Mouse (Mus musculus) left cerebral cortex, postnatal 14 days (tissue): Measurements from ENCODE around the gene Fam78b. TPM values are rescaled to one million over a fixed set of nuclear protein-coding genes. Genes with fewer than 3 reads are reported as not detected.

ENCODE experiments used
- DNase-seq, 2 experiments: peaks; one replicate each; pipeline ENCODE4 v3.0.0; 2021 to 2022; ENCODE audit warnings: low spot score in 2 of 2, mixed read lengths in 1 of 2
- intact Hi-C: fragments of 180-260 bp; cut with DNase I; formaldehyde crosslinking; loops from one replicate; pipeline ENCODE4 v1.15.1; 2025
- long read RNA-seq, 2 experiments: library from polyadenylated mRNA; stranded (forward); transcript quantifications; one replicate each; pipeline ENCODE4 v2.0.0; 2021
- total RNA-seq, 2 experiments: library from RNA; stranded (reverse); gene quantifications; 2 replicates each; pipeline ENCODE4 v1.2.3; 2021

Fam78b gene
- 10 to 100 TPM; 34.7 to 34.8 TPM for total RNA-seq
- long read RNA-seq, experiment 1, full-length matches to known transcripts: 12 of 15 reads
- long read RNA-seq, experiment 1, partial matches to known transcripts: 0 of 15 reads
- long read RNA-seq, experiment 1, other reads (novel, unspliced or antisense): 3 of 15 reads
- long read RNA-seq, experiment 2, full-length matches to known transcripts: 11 of 14 reads
- long read RNA-seq, experiment 2, partial matches to known transcripts: 3 of 14 reads
- long read RNA-seq, experiment 2, other reads (novel, unspliced or antisense): 0 of 14 reads

GRCm38 (mm10) chr1:167001174-167001843, at the start of gene Fam78b:
Gene Fam78b (plus strand): TSS chr1:167001417.
- intact Hi-C loops: loop anchor here (5.0 to 10.0 kb wide), 4 partner anchors 66 to 247 kb away; no protein-coding TSS in a partner anchor

GRCm38 (mm10) chr1:166964508-166964907, 36.7 kb upstream of the Fam78b start:
- intact Hi-C loops: no loop called here
- no peak for DNase-seq

More at GRCm38 (mm10) chr1:167001174-167001843, at the start of gene Fam78b:
- DNase-seq: peak; percentile 36 to 38

GRCm38 (mm10) chr1:166968271-166968670, 32.9 kb upstream of the Fam78b start:
- no peak for DNase-seq
- intact Hi-C loops: no loop called here

GRCm38 (mm10) chr1:166973731-166974130, 27.5 kb upstream of the Fam78b start:
- no peak for DNase-seq

GRCm38 (mm10) chr1:166978611-166979010, 22.6 kb upstream of the Fam78b start:
- no peak for DNase-seq
- intact Hi-C loops: no loop called here

More at GRCm38 (mm10) chr1:166973731-166974130, 27.5 kb upstream of the Fam78b start:
- intact Hi-C loops: no loop called here

GRCm38 (mm10) chr1:166994266-166994665, 7.0 kb upstream of the Fam78b start:
- intact Hi-C loops: no loop called here
- DNase-seq: no peak

GRCm38 (mm10) chr1:166996250-166996649, 5.0 kb upstream of the Fam78b start:
- DNase-seq: no peak
- intact Hi-C loops: no loop called here

- intact Hi-C loops: no loop called here
- DNase-seq: no peak
Measured at GRCm38 (mm10) chr1:166996811-166997210, 4.4 kb upstream of the Fam78b start.

GRCm38 (mm10) chr1:167000529-167001173, 566 bp upstream of the Fam78b start:
- intact Hi-C loops: loop anchor here (5.0 to 10.0 kb wide), 4 partner anchors 67 to 246 kb away; no protein-coding TSS in a partner anchor
- peak; percentile 58 to 76 for DNase-seq

GRCm38 (mm10) chr1:167001844-167002485, 748 bp downstream of the Fam78b start:
- DNase-seq: no peak
- intact Hi-C loops: loop anchor here (5.0 to 10.0 kb wide), 4 partner anchors 65 to 247 kb away; no protein-coding TSS in a partner anchor

GRCm38 (mm10) chr1:167002486-167002850, 1.3 kb downstream of the Fam78b start:
- intact Hi-C loops: loop anchor here (5.0 to 10.0 kb wide), 4 partner anchors 65 to 248 kb away; no protein-coding TSS in a partner anchor

GRCm38 (mm10) chr1:167004621-167005020, 3.4 kb downstream of the Fam78b start:
- DNase-seq: no peak
- intact Hi-C loops: loop anchor here (5.0 to 10.0 kb wide), 4 partner anchors 63 to 250 kb away; no protein-coding TSS in a partner anchor

More at GRCm38 (mm10) chr1:167002486-167002850, 1.3 kb downstream of the Fam78b start:
- DNase-seq: peak in 1 of 2 experiments; percentile 34

GRCm38 (mm10) chr1:167007341-167007740, 6.1 kb downstream of the Fam78b start:
- no peak for DNase-seq
- intact Hi-C loops: loop anchor here (10.0 kb wide), 1 partner anchor 253 kb away; no protein-coding TSS in a partner anchor

GRCm38 (mm10) chr1:167010190-167010589, 9.0 kb downstream of the Fam78b start:
- no peak for DNase-seq
- intact Hi-C loops: no loop called here

- intact Hi-C loops: no loop called here
- DNase-seq: no peak
Measured at GRCm38 (mm10) chr1:167011301-167011700, 10.1 kb downstream of the Fam78b start.

- intact Hi-C loops: no loop called here
- DNase-seq: no peak
Measured at GRCm38 (mm10) chr1:167012616-167013015, 11.4 kb downstream of the Fam78b start.

GRCm38 (mm10) chr1:167013234-167013864, 12.1 kb downstream of the Fam78b start:
- intact Hi-C loops: no loop called here
- peak; percentile 34 to 37 for DNase-seq

GRCm38 (mm10) chr1:167016269-167016668, 15.1 kb downstream of the Fam78b start:
- DNase-seq: no peak
- intact Hi-C loops: no loop called here

- intact Hi-C loops: no loop called here
- no peak for DNase-seq
Measured at GRCm38 (mm10) chr1:167022001-167022424, 20.8 kb downstream of the Fam78b start.
